In genomic region chr17:90684172-90684571, GRCm38 (mm10) we compare ENCODE assay signal across 22 mouse cellular contexts.
"Had no signal": no experiment of that assay in that cellular context is flagged by ENCODE, and none has a peak within 500 bp of the region (broad histone marks: within the 10 kb centered on the region; RNA-seq: fewer than 3 reads in every experiment).

No protein-coding gene starts in this region.

- H3K4me2 ChIP-seq: limb, embryonic 13.5 days; liver, embryonic 12.5 days; liver, embryonic 15.5 days; lung, embryonic 15.5 days; midbrain, embryonic 11.5 days had no signal

- H3K36me3 ChIP-seq: limb, embryonic 10.5 days; limb, embryonic 13.5 days; liver, embryonic 12.5 days; liver, embryonic 15.5 days; lung, embryonic 15.5 days had no signal

- H3K4me3 ChIP-seq: layer of hippocampus, adult 2 months; limb, embryonic 10.5 days; limb, embryonic 13.5 days; liver, embryonic 12.5 days; liver, embryonic 15.5 days; lung, embryonic 15.5 days; megakaryocyte, embryonic 14.5 days had no signal

- H3K27me3 ChIP-seq: limb, embryonic 13.5 days; liver, embryonic 12.5 days; liver, embryonic 15.5 days; lung, embryonic 15.5 days; megakaryocyte, embryonic 14.5 days had no signal

- ATAC-seq: liver, embryonic 12.5 days had no signal

- H3K9ac ChIP-seq: limb, embryonic 13.5 days; liver, embryonic 12.5 days; liver, embryonic 15.5 days; lung, embryonic 15.5 days had no signal

- DNase-seq: kidney, postnatal 25 days; layer of hippocampus, adult 9-11 months; liver; lung, adult 18-20 months; lung, postnatal 10 days; lung, postnatal 36 days; midbrain, embryonic 14.5 days; right cerebral cortex, postnatal 14 days; right cerebral cortex, postnatal 4 days; thymus, adult 2 months; thymus, postnatal 14 days; thymus, postnatal 4 days had no signal

- H3K9me3 ChIP-seq: limb, embryonic 10.5 days; limb, embryonic 13.5 days; liver, embryonic 12.5 days; liver, embryonic 15.5 days; lung, embryonic 15.5 days; megakaryocyte, embryonic 14.5 days had no signal

- H3K27ac ChIP-seq: kidney, postnatal 0 days; layer of hippocampus, adult 2 months; limb, embryonic 10.5 days; limb, embryonic 13.5 days; liver, embryonic 12.5 days; liver, embryonic 15.5 days; lung, embryonic 15.5 days; stomach, postnatal 0 days had no signal

- H3K4me1 ChIP-seq: limb, embryonic 10.5 days; limb, embryonic 13.5 days; liver, embryonic 12.5 days; liver, embryonic 15.5 days; lung, embryonic 15.5 days; megakaryocyte, embryonic 14.5 days had no signal
